Mouse (Mus musculus) midbrain, embryonic 12.5 days (tissue): ENCODE data around the gene Krtcap2. TPM values are rescaled to one million over a fixed set of nuclear protein-coding genes. Genes with fewer than 3 reads are reported as not detected.
A peak's percentile ranks its signal among the peaks of the same experiment; 100 is the strongest.

ENCODE experiments used
- ATAC-seq: fragments of 200-750 bp; cut with Nextera tagmentation; 2 replicates; pipeline ENCODE4 v1.8.0; 2017; ENCODE audit warnings: low read depth, moderate TSS enrichment, moderate library complexity; ENCODE audit not compliant: low FRiP score
- H3K27ac ChIP-seq: fragments of 300-500 bp; sonication (generic); replicated peaks from 2 replicates; pipeline ENCODE4 v1.5.1; 2016; ENCODE audit warnings: mild to moderate bottlenecking
- H3K27me3 ChIP-seq: fragments of 300-500 bp; sonication (generic); 2 replicates; pipeline ENCODE4 v1.6.1; 2016; ENCODE audit warnings: mild to moderate bottlenecking
- H3K36me3 ChIP-seq: fragments of 300-500 bp; sonication (generic); 2 replicates; pipeline ENCODE4 v1.6.1; 2016
- H3K4me1 ChIP-seq: fragments of 300-500 bp; sonication (generic); 2 replicates; pipeline ENCODE4 v1.6.1; 2016
- H3K4me2 ChIP-seq: fragments of 300-500 bp; sonication (generic); replicated peaks from 2 replicates; pipeline ENCODE4 v1.6.1; 2016; ENCODE audit warnings: mild to moderate bottlenecking, moderate library complexity
- H3K4me3 ChIP-seq: fragments of 300-500 bp; sonication (generic); 2 replicates; pipeline ENCODE4 v1.5.1; 2016; ENCODE audit warnings: mild to moderate bottlenecking
- H3K9ac ChIP-seq: fragments of 300-500 bp; sonication (generic); replicated peaks from 2 replicates; pipeline ENCODE4 v1.6.1; 2016; ENCODE audit warnings: mild to moderate bottlenecking, moderate library complexity
- H3K9me3 ChIP-seq: fragments of 300-500 bp; sonication (generic); 2 replicates; pipeline ENCODE4 v1.6.1; 2016; ENCODE audit warnings: mild to moderate bottlenecking
- WGBS: fragments of 180-500 bp; shearing (Covaris S2); methylation state at CpG from one replicate; pipeline ENCODE4 v1.1.7; 2016; 5-methylcytosine and 5-hydroxymethylcytosine counted together
- polyA plus RNA-seq: library from polyadenylated mRNA; unstranded; fragments of >200 nt; fragmentation: Nextera tagmentation; extraction: Ambion mirVana; gene quantifications from 2 replicates; pipeline ENCODE4 v1.2.1, GENCODE M21; 2016

Gene Krtcap2
- polyA plus RNA-seq, 1 experiment from 2014 or later, result 253 TPM

DNA sequence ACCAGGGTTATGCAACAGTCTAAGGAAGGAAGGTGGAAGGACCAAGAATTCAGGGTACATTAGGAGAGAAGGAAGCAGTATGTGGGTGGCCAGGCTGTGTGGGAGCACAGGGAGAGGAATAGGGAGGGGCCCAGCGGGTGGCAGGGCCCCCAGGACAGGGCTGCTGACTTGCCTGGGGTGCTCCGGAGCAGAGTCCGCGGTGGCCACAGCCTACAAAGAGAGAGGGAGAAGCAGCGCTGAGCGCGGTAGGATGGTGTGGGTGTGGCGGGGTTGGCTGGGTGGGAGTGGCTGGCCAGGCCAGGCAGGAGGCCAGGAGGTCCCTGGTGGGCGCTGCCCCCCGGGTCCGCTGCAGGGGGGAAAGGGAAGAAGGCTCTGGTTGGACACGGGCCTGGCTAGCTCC is 7.3 kb upstream of the Krtcap2 start:
- no peak overlapping the region for H3K9ac ChIP-seq
- H3K36me3 ChIP-seq, result peaks cover 74% of the 10 kb centered on the region
- H3K27ac ChIP-seq, result no peak overlapping the region
- peaks cover 11% of the 10 kb centered on the region for H3K4me1 ChIP-seq
- 66% methylated on average over 10 of the region's 12 CpGs for WGBS
- H3K27me3 ChIP-seq, result no peaks in the 10 kb centered on the region
- H3K4me3 ChIP-seq, result no peak overlapping the region
- no peak for ATAC-seq
- no peaks in the 10 kb centered on the region for H3K9me3 ChIP-seq
- no peak overlapping the region for H3K4me2 ChIP-seq

- Histone ChIP-seq H3K4me1 (peaks cover 43% of the 10 kb centered on the region), H3K36me3 (peaks cover 38% of the 10 kb centered on the region), H3K4me2 (no peak overlapping the region), H3K27me3 (peaks cover 8% of the 10 kb centered on the region; the same call in 1 of the 2 replicates), H3K27ac (no peak overlapping the region), H3K9ac (no peak overlapping the region), H3K9me3 (no peaks in the 10 kb centered on the region), H3K4me3 (no peak overlapping the region)
- WGBS, result 74% methylated on average over 9 of the region's 9 CpGs
- no peak for ATAC-seq
These were observed 3.4 kb upstream of the Krtcap2 start for GRCm38 (mm10) chr3:89242331-89242895.

- Histone ChIP-seq H3K36me3 (peaks cover 26% of the 10 kb centered on the region), H3K4me2 (peak overlapping the region; percentile 91), H3K4me1 (peaks cover 47% of the 10 kb centered on the region), H3K27ac (peak overlapping the region; percentile 90), H3K9me3 (no peaks in the 10 kb centered on the region), H3K4me3 (peak overlapping the region; percentile 78), H3K27me3 (peaks cover 8% of the 10 kb centered on the region; the same call in 1 of the 2 replicates), H3K9ac (peak overlapping the region; percentile 71)
- peak; percentile 23; the same call in 1 of the 2 replicates for ATAC-seq
- 13% methylated on average over 14 of the region's 14 CpGs for WGBS
These were observed 2.2 kb upstream of the Krtcap2 start for GRCm38 (mm10) chr3:89243609-89244008.

GRCm38 (mm10) chr3:89244158-89244981 is 1.4 kb upstream of the Krtcap2 start:
- H3K27me3 ChIP-seq, result peaks cover 8% of the 10 kb centered on the region; the same call in 1 of the 2 replicates
- H3K27ac ChIP-seq, result peak overlapping the region; percentile 90
- peaks cover 47% of the 10 kb centered on the region for H3K4me1 ChIP-seq
- 10% methylated on average over 25 of the region's 25 CpGs for WGBS
- peak overlapping the region; percentile 71 for H3K9ac ChIP-seq
- peak overlapping the region; percentile 91 for H3K4me2 ChIP-seq
- H3K36me3 ChIP-seq, result peaks cover 21% of the 10 kb centered on the region
- ATAC-seq, result peak; percentile 9
- H3K4me3 ChIP-seq, result peak overlapping the region; percentile 78
- no peaks in the 10 kb centered on the region for H3K9me3 ChIP-seq

- peak overlapping the region; percentile 90 for H3K27ac ChIP-seq
- H3K27me3 ChIP-seq, result peaks cover 12% of the 10 kb centered on the region; the same call in 1 of the 2 replicates
- peaks cover 47% of the 10 kb centered on the region for H3K4me1 ChIP-seq
- ATAC-seq, result peak; percentile 41
- peak overlapping the region; percentile 71 for H3K9ac ChIP-seq
- peak overlapping the region; percentile 78 for H3K4me3 ChIP-seq
- 0% methylated on average over 14 of the region's 26 CpGs for WGBS
- H3K9me3 ChIP-seq, result no peaks in the 10 kb centered on the region
- H3K36me3 ChIP-seq, result peaks cover 17% of the 10 kb centered on the region
- H3K4me2 ChIP-seq, result peak overlapping the region; percentile 91
These were observed 631 bp upstream of the Krtcap2 start for GRCm38 (mm10) chr3:89244982-89245687.

DNA sequence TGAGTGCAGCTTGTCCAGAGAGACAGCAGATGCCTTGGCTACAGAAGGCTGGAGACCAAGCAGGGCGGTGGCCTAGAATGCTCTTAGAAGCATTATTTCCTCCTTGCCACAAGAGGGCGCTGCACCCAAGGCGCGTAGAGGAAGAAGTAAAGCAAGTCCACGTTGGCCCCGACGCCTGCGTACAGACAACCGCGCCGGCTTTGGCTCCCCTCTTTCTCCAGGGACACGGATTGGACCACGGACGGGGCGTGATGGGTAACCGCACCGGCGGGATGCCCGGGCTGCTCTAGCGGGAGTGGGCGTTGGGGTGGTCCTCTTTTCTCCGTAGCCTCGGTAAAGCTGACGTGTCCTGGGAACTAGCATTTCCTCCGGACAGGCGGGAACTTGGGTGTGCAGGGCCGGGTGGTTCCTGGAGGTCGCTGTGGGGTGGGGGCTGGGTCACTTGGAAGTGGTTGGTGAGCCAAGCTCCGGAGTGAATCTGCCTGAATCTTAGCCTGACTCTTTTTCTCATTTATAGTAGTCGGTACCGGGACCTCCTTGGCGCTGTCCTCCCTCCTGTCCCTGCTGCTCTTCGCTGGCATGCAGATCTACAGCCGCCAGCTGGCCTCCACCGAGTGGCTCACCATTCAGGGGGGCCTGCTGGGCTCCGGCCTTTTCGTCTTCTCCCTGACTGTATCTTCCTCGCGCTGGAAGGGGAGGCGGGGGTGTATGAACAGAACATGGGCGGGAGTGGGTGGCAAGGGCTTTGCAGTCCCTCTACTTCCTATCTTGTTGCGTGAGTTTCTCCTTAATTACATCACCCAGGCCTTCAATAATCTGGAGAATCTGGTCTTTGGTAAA is 715 bp downstream of the Krtcap2 start, which contains the start of gene Trim46:
Gene Trim46 (minus strand): TSS at position 49 of the 840 bp plus-strand sequence.
- peak; percentile 55 for ATAC-seq
- H3K9ac ChIP-seq, result peak within 1 kb of the TSS; percentile 78
- H3K4me3 ChIP-seq, result peak within 1 kb of the TSS; percentile 78
- no peaks in the 10 kb centered on the region for H3K9me3 ChIP-seq
- peak within 1 kb of the TSS; percentile 91 for H3K4me2 ChIP-seq
- H3K27me3 ChIP-seq, result peaks cover 19% of the 10 kb centered on the region
- H3K36me3 ChIP-seq, result peaks cover 9% of the 10 kb centered on the region; the same call in 1 of the 2 replicates
- under 1% methylated on average over 42 of the region's 42 CpGs for WGBS
- peak within 1 kb of the TSS; percentile 90 for H3K27ac ChIP-seq
- H3K4me1 ChIP-seq, result peaks cover 56% of the 10 kb centered on the region

- Histone ChIP-seq H3K9ac (peak overlapping the region; percentile 78; the same call in 1 of the 2 replicates), H3K9me3 (no peaks in the 10 kb centered on the region), H3K4me3 (peak overlapping the region; percentile 78), H3K27ac (no peak overlapping the region), H3K36me3 (peaks cover 3% of the 10 kb centered on the region; the same call in 1 of the 2 replicates), H3K27me3 (peaks cover 25% of the 10 kb centered on the region), H3K4me2 (peak overlapping the region; percentile 91), H3K4me1 (peaks cover 57% of the 10 kb centered on the region)
- no peak for ATAC-seq
- 81% methylated on average over 4 of the region's 4 CpGs for WGBS
These were observed 1.7 kb downstream of the Krtcap2 start for GRCm38 (mm10) chr3:89247466-89247865.

- Histone ChIP-seq H3K27me3 (peaks cover 17% of the 10 kb centered on the region), H3K4me1 (peaks cover 29% of the 10 kb centered on the region), H3K36me3 (peaks cover 3% of the 10 kb centered on the region; the same call in 1 of the 2 replicates), H3K9ac (no peak overlapping the region), H3K4me2 (no peak overlapping the region), H3K9me3 (no peaks in the 10 kb centered on the region), H3K4me3 (no peak overlapping the region), H3K27ac (no peak overlapping the region)
- WGBS, result 25% methylated on average over 7 of the region's 7 CpGs
- ATAC-seq, result no peak
These were observed 4.8 kb downstream of the Krtcap2 start for GRCm38 (mm10) chr3:89250435-89251040.

DNA sequence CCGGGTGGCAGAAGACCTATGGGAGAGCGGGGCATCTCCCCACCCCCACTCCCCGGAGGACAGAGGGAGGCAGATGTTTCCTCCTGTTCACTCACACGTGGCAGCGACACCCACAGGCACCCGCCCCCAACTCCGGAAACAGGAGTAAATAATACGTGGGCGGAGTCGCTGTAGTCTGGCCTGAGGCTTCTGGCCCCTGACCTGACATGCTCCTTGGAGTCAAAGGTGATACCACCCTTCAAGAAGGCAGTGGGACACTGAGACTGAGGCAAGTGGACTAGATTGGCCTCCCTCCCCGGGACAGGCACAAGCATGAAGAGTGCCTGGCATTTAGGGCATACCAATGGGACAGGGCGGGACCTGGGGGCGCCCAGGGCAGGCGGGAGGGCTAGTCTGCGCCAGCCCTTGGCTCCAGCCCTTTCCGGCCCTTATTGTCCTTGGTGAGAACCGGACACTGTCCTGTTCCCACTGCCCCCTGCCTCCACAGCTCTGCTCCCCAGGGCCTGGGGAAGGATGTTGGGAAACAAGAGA is 5.7 kb downstream of the Krtcap2 start:
- peak overlapping the region; percentile 29 for H3K4me2 ChIP-seq

GRCm38 (mm10) chr3:89254994-89255393 is 9.2 kb downstream of the Krtcap2 start:
- ATAC-seq, result no peak
- Histone ChIP-seq H3K4me1 (peaks cover 12% of the 10 kb centered on the region), H3K4me2 (no peak overlapping the region), H3K9ac (no peak overlapping the region), H3K36me3 (no peaks in the 10 kb centered on the region), H3K4me3 (no peak overlapping the region), H3K9me3 (no peaks in the 10 kb centered on the region), H3K27ac (no peak overlapping the region), H3K27me3 (peaks cover 19% of the 10 kb centered on the region)
- 88% methylated on average over 5 of the region's 5 CpGs for WGBS

More for the DNA sequence above, 5.7 kb downstream of the Krtcap2 start:
- Histone ChIP-seq H3K27ac (no peak overlapping the region), H3K4me1 (peaks cover 23% of the 10 kb centered on the region), H3K36me3 (peaks cover 3% of the 10 kb centered on the region; the same call in 1 of the 2 replicates), H3K27me3 (peaks cover 17% of the 10 kb centered on the region), H3K9me3 (no peaks in the 10 kb centered on the region), H3K9ac (no peak overlapping the region), H3K4me3 (no peak overlapping the region)
- ATAC-seq, result no peak
- 9% methylated on average over 17 of the region's 17 CpGs for WGBS
